Mouse (Mus musculus) C2C12 (cell line): ENCODE measurements around the gene Fbxo9. TPM values are rescaled to one million over a fixed set of nuclear protein-coding genes. Genes with fewer than 3 reads are reported as not detected.

Experiments used
- H3K27me3 ChIP-seq: one replicate; pipeline ENCODE4 v1.6.1; 2011; ENCODE audit not compliant: control insufficient read depth, insufficient read depth, insufficient read length
- H3K36me3 ChIP-seq: one replicate; pipeline ENCODE4 v1.6.1; 2011; ENCODE audit not compliant: control insufficient read depth, insufficient read depth
- H3K4me3 ChIP-seq: one replicate; pipeline ENCODE4 v1.5.1; 2011; ENCODE audit warnings: mild to moderate bottlenecking, control low read depth; ENCODE audit not compliant: poor library complexity, insufficient read depth, severe bottlenecking
- H3K79me2 ChIP-seq: one replicate; pipeline ENCODE4 v1.6.1; 2011; ENCODE audit not compliant: control insufficient read depth, insufficient read depth
- H3K79me3 ChIP-seq: one replicate; pipeline ENCODE4 v1.6.1; 2011; ENCODE audit warnings: low read depth, control low read depth
- H3ac ChIP-seq: one replicate; pipeline ENCODE3; 2011; ENCODE audit warnings: low read depth; ENCODE audit not compliant: control insufficient read depth, insufficient read length
- CEBPB ChIP-seq: IDR thresholded peaks from one replicate; pipeline ENCODE4 v1.6.1; 2011; ENCODE audit warnings: low read depth, mild to moderate bottlenecking, control low read depth, moderate library complexity
- CTCF ChIP-seq: IDR thresholded peaks from one replicate; pipeline ENCODE4 v1.5.1; 2011; ENCODE audit not compliant: control insufficient read depth, insufficient read depth, insufficient read length
- FOSL1 ChIP-seq: IDR thresholded peaks from one replicate; pipeline ENCODE4 v1.8.0; 2011; ENCODE audit warnings: mild to moderate bottlenecking, low read length; ENCODE audit not compliant: poor library complexity, insufficient read depth, severe bottlenecking
- MAX ChIP-seq: IDR thresholded peaks from one replicate; pipeline ENCODE4 v1.6.1; 2011; ENCODE audit warnings: mild to moderate bottlenecking, control low read depth
- MYOD1 ChIP-seq: IDR thresholded peaks from one replicate; pipeline ENCODE4 v1.6.1; 2011; ENCODE audit warnings: low read depth; ENCODE audit not compliant: control insufficient read depth, insufficient read length
- MYOG ChIP-seq: IDR thresholded peaks from one replicate; pipeline ENCODE4 v1.6.1; 2011; ENCODE audit not compliant: control insufficient read depth, insufficient read length; ENCODE audit errors: extremely low read depth
- USF1 ChIP-seq: IDR thresholded peaks from one replicate; pipeline ENCODE4 v1.6.1; 2011; ENCODE audit warnings: low read depth, mild to moderate bottlenecking, control low read depth, moderate library complexity
- polyA plus RNA-seq: library from polyadenylated mRNA; unstranded; fragments of >200 nt; fragmentation: generic; extraction: Trizol; gene quantifications from one replicate; pipeline ENCODE4 v1.2.1, GENCODE M21; 2012; ENCODE audit warnings: missing spikeins

Gene Fbxo9
- polyA plus RNA-seq, 1 experiment: 17.2 TPM

- peak overlapping the region; percentile 99 for H3ac ChIP-seq
- no peaks in the 10 kb centered on the region for H3K79me2 ChIP-seq
- peaks cover 2% of the 10 kb centered on the region for H3K79me3 ChIP-seq
- H3K36me3 ChIP-seq: no peaks in the 10 kb centered on the region
- H3K27me3 ChIP-seq: no peaks in the 10 kb centered on the region
- peak overlapping the region; percentile 46 for H3K4me3 ChIP-seq
- TF ChIP-seq MYOG (no peak), FOSL1 (no peak), USF1 (no peak), MYOD1 (no peak), CEBPB (no peak), MAX (no peak), CTCF (no peak)
Measured at GRCm38 (mm10) chr9:78113538-78113885, 4.6 kb upstream of the Fbxo9 start.

GRCm38 (mm10) chr9:78112770-78113537 lies 4.1 kb upstream of the Fbxo9 start:
- Histone ChIP-seq H3K27me3 (no peaks in the 10 kb centered on the region), H3K79me2 (peaks cover 3% of the 10 kb centered on the region), H3K36me3 (no peaks in the 10 kb centered on the region), H3K4me3 (peak overlapping the region; percentile 46), H3ac (peak overlapping the region; percentile 99), H3K79me3 (peaks cover 2% of the 10 kb centered on the region)
- no peak for TF ChIP-seq CEBPB
- TF ChIP-seq CTCF: peak; percentile 100

DNA sequence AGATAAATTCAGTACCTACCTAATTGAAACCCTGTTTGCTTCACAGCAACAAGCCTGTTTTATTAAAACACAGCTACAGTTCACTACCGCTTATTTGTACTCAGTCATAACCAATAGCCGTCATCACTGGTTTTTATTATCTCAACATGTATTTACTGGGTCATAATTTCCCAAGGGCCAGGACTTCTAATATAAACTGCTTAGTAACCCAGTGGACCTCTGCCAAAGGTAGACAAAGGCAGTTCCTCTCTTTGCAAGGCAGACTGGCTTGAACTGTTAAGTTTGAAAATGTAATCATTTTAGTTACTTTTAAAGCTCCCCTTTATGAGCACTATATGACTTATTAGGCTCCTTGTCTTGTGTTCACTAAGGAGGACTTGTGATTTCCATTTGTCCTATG lies 2.6 kb upstream of the Fbxo9 start:
- Histone ChIP-seq H3K79me3 (peaks cover 3% of the 10 kb centered on the region), H3ac (no peak overlapping the region), H3K79me2 (peaks cover 18% of the 10 kb centered on the region), H3K36me3 (no peaks in the 10 kb centered on the region), H3K4me3 (no peak overlapping the region), H3K27me3 (no peaks in the 10 kb centered on the region)
- TF ChIP-seq USF1: no peak
- no peak for TF ChIP-seq MYOG
- no peak for TF ChIP-seq CTCF
- TF ChIP-seq CEBPB: no peak
- TF ChIP-seq MAX: no peak
- no peak for TF ChIP-seq MYOD1
- no peak for TF ChIP-seq FOSL1

DNA sequence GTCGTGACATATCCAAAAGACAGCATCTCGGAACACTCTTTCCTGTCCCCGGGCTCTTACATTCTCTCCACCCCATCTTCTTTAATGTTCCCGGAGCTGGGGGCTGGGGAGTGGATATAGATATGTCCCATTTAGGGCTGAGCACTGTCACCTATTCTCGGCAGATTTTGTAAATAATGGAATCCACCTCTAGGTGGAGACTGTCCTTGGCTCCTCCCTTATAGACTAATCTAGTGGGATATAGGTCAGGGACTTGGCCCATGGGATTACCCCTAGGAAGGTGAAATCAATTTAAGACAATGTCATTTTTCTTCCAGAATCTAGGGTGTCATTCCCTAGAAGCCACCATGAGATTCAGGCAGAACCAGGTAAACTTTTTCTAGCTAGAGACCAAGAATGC lies 791 bp upstream of the Fbxo9 start:
- Histone ChIP-seq H3K79me3 (peaks cover 6% of the 10 kb centered on the region), H3K36me3 (no peaks in the 10 kb centered on the region), H3ac (no peak overlapping the region), H3K79me2 (peaks cover 31% of the 10 kb centered on the region), H3K4me3 (no peak overlapping the region), H3K27me3 (no peaks in the 10 kb centered on the region)
- no peak for TF ChIP-seq MYOG
- TF ChIP-seq USF1: no peak
- TF ChIP-seq MAX: no peak
- TF ChIP-seq MYOD1: no peak
- no peak for TF ChIP-seq CEBPB
- no peak for TF ChIP-seq FOSL1
- TF ChIP-seq CTCF: no peak

DNA sequence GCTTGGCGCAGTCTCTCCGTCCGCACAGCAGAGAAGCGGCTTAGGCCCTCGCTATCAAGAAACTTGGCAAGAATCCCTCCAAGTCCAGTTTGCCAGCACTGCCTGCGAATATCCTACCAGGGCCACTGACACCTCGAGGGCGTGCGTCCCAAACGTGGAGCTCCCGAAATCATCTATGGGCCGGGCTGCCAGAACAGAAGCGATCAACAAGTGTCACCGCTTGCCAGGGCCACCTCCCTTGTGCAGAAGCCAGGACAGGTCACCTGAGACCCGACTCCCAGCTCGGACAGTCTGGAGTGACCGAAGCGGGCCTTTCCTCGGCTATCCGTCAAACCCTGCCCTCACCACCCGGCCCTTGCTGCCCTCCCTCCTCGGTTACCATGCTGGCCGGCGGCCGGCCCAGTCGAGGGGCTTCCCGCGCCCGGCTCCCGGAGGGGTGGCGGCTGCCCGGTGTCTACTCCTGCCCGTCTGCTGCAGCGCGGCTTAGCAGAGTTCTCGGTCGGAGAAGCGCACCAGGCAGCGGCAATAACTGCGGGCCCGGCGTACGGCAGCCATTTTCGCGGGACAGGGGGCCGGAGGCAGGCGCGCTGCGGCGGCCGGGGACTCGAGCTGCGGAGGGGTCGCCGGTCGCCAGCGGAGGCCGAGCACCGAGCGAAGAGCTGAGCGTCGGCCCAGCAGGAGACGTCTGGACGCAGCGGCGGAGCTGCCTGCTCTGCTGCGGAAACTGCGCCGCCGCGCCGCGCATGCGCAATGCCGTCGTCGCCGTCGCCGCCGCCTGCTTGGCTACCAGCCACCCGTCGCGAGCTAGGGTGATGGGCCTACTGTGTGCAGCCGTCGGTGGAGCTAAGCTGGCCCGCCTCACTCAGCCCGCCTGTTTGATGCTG lies 711 bp downstream of the Fbxo9 start:
- H3K79me3 ChIP-seq: peaks cover 4% of the 10 kb centered on the region
- H3K4me3 ChIP-seq: peak overlapping the region; percentile 57
- peaks cover 12% of the 10 kb centered on the region for H3K36me3 ChIP-seq
- H3K27me3 ChIP-seq: no peaks in the 10 kb centered on the region
- H3K79me2 ChIP-seq: peaks cover 31% of the 10 kb centered on the region
- H3ac ChIP-seq: peak overlapping the region; percentile 80
- TF ChIP-seq FOSL1 (no peak), MAX (peak; percentile 41)

DNA sequence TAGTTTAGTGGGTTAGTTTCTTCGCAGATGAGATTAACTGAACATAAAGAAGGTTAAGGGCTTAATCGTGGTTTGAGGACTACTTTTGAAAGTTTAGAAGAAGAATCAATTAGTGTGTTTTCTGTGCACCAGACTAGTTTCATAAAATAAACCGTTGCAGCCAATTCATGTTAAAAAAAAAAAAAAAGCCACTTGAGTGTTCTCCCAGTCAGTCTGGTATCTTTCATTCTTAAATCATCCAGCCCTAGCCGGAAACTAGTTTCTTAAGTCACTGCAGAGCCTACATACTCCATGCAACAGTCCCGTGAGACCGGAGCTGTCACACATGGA lies 1.3 kb downstream of the Fbxo9 start:
- TF ChIP-seq CEBPB (no peak), MYOG (no peak), CTCF (no peak), MYOD1 (no peak), USF1 (no peak), MAX (no peak), FOSL1 (no peak)
- H3K27me3 ChIP-seq: no peaks in the 10 kb centered on the region
- H3K4me3 ChIP-seq: peak overlapping the region; percentile 57
- peak overlapping the region; percentile 80 for H3ac ChIP-seq
- peaks cover 15% of the 10 kb centered on the region for H3K36me3 ChIP-seq
- H3K79me2 ChIP-seq: peaks cover 31% of the 10 kb centered on the region
- H3K79me3 ChIP-seq: peaks cover 4% of the 10 kb centered on the region
